Mouse (Mus musculus): ENCODE results near the gene Spem1. TPM values are rescaled to one million over a fixed set of nuclear protein-coding genes. Genes with fewer than 3 reads are reported as not detected.

Gene Spem1
- polyA plus RNA-seq, 1 experiment, result not detected

DNA sequence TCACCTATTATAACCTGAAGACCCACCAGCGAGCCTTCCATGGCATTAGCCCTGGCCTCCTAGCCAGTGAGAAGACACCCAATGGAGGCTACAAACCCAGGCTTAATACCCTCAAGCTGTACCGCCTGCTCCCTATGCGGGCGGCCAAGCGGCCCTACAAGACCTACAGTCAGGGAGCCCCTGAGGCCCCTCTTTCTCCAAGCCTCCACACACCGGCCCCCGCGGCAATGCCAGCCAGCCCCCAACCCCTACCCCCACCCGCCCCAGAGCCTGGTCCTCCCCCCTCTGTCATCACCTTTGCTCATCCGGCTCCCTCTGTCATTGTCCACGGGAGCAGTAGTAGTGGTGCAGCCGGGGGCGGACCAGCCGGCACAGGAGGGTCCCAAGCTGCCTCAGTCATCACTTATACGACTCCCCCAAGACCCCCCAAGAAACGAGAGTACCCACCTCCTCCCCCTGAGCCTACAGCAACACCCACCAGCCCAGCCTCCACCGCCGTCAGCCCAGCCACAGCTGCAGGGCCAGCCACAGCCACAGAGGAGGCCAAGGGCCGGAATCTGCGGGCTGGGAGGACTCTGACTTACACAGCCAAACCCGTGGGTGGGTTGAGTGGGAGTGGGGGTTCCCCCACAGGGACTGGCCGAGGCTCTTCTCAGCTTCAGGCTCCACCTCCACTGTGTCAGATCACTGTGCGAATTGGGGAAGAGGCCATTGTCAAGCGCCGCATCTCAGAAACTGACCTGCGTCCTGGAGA, 44.3 kb downstream of the Spem1 start:
- TF ChIP-seq CTCF (IDR thresholded peaks at IDR 0.05; ENCODE audit: control insufficient read depth, insufficient read depth, low read length) (no peak), POLR2A (IDR thresholded peaks at IDR 0.05; ENCODE audit: borderline replicate concordance, control insufficient read depth, low read depth, low read length) (no peak)
- H3K27ac ChIP-seq (ENCODE audit: control insufficient read depth, insufficient read depth, low read depth, low read length, poor library complexity), result no peak overlapping the region
- WGBS, result 64% methylated on average over 26 of the region's 26 CpGs
- no peaks in the 10 kb centered on the region; the same call in 1 of the 2 replicates for H3K4me1 ChIP-seq (ENCODE audit: control insufficient read depth, insufficient read depth, low read length)
- no peak overlapping the region for H3K4me3 ChIP-seq (replicated peaks; ENCODE audit: control insufficient read depth, low read depth, low read length)

GRCm38 (mm10) chr11:69776488-69776887, 45.5 kb downstream of the Spem1 start:
- TF ChIP-seq CTCF (IDR thresholded peaks at IDR 0.05; ENCODE audit: control insufficient read depth, insufficient read depth, low read length), result no peak
- no peak for TF ChIP-seq POLR2A (IDR thresholded peaks at IDR 0.05; ENCODE audit: borderline replicate concordance, control insufficient read depth, low read depth, low read length)
- Histone ChIP-seq H3K4me1 (ENCODE audit: control insufficient read depth, insufficient read depth, low read length) (no peaks in the 10 kb centered on the region; the same call in 1 of the 2 replicates), H3K27ac (ENCODE audit: control insufficient read depth, insufficient read depth, low read depth, low read length, poor library complexity) (no peak overlapping the region), H3K4me3 (replicated peaks; ENCODE audit: control insufficient read depth, low read depth, low read length) (no peak overlapping the region)
- 89% methylated on average over 20 of the region's 20 CpGs for WGBS

DNA sequence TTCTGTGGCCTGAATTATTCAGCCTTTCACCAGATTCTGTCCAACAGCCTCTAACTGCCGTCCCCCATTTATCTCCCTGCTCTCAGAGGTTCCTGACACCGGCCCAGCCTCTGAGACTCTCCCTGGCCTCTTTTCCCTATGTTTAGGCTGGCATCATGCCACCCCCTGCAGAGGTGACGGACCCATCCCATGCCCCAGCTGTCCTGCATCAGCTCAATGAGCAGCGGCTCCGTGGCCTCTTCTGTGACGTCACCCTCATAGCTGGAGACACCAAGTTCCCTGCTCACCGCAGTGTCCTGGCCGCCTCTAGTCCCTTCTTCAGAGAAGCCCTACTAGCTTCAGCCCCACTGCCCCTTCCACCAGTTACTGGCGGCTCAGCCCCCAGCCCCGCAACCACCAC, 46.3 kb downstream of the Spem1 start:
- Histone ChIP-seq H3K27ac (ENCODE audit: control insufficient read depth, insufficient read depth, low read depth, low read length, poor library complexity) (no peak overlapping the region), H3K4me1 (ENCODE audit: control insufficient read depth, insufficient read depth, low read length) (no peaks in the 10 kb centered on the region; the same call in 1 of the 2 replicates), H3K4me3 (replicated peaks; ENCODE audit: control insufficient read depth, low read depth, low read length) (no peak overlapping the region)
- TF ChIP-seq POLR2A (IDR thresholded peaks at IDR 0.05; ENCODE audit: borderline replicate concordance, control insufficient read depth, low read depth, low read length) (no peak), CTCF (IDR thresholded peaks at IDR 0.05; ENCODE audit: control insufficient read depth, insufficient read depth, low read length) (no peak)
- 87% methylated on average over 10 of the region's 10 CpGs for WGBS

GRCm38 (mm10) chr11:69774961-69775360, 47.0 kb downstream of the Spem1 start:
- WGBS, result 43% methylated on average over 5 of the region's 5 CpGs
- Histone ChIP-seq H3K27ac (ENCODE audit: control insufficient read depth, insufficient read depth, low read depth, low read length, poor library complexity) (peak overlapping the region; percentile 41; the same call in 1 of the 2 replicates), H3K4me3 (replicated peaks; ENCODE audit: control insufficient read depth, low read depth, low read length) (no peak overlapping the region), H3K4me1 (ENCODE audit: control insufficient read depth, insufficient read depth, low read length) (no peaks in the 10 kb centered on the region; the same call in 1 of the 2 replicates)
- TF ChIP-seq CTCF (IDR thresholded peaks at IDR 0.05; ENCODE audit: control insufficient read depth, insufficient read depth, low read length), result no peak
- no peak for TF ChIP-seq POLR2A (IDR thresholded peaks at IDR 0.05; ENCODE audit: borderline replicate concordance, control insufficient read depth, low read depth, low read length)

Other genes starting within 250 kb of the Spem1 start
- gene Wrap53, start 241.9 kb downstream of the Spem1 start, polyA plus RNA-seq (2011; ENCODE audit: insufficient read depth, insufficient read length, low replicate concordance, missing spikeins), result 28.1 and 36.2 TPM in 2 replicates
- 34.5 and 71.7 TPM in 2 replicates for gene Trp53, start 241.8 kb downstream of the Spem1 start, polyA plus RNA-seq (2011; ENCODE audit: insufficient read depth, insufficient read length, low replicate concordance, missing spikeins)
- gene Atp1b2, start 216.2 kb downstream of the Spem1 start, polyA plus RNA-seq (2011; ENCODE audit: insufficient read depth, insufficient read length, low replicate concordance, missing spikeins), result 12.1 and 16.9 TPM in 2 replicates
- not detected in 2 replicates for gene Shbg, start 204.3 kb downstream of the Spem1 start, polyA plus RNA-seq (2011; ENCODE audit: insufficient read depth, insufficient read length, low replicate concordance, missing spikeins)
- gene Sat2, start 200.2 kb downstream of the Spem1 start, polyA plus RNA-seq (2011; ENCODE audit: insufficient read depth, insufficient read length, low replicate concordance, missing spikeins), result 1.4 and 2.4 TPM in 2 replicates
- 32.3 and 66.3 TPM in 2 replicates for gene Fxr2, start 189.2 kb downstream of the Spem1 start, polyA plus RNA-seq (2011; ENCODE audit: insufficient read depth, insufficient read length, low replicate concordance, missing spikeins)
- not detected in 2 replicates for gene Sox15, start 166.9 kb downstream of the Spem1 start, polyA plus RNA-seq (2011; ENCODE audit: insufficient read depth, insufficient read length, low replicate concordance, missing spikeins)
- gene Mpdu1, start 159.5 kb downstream of the Spem1 start, polyA plus RNA-seq (2011; ENCODE audit: insufficient read depth, insufficient read length, low replicate concordance, missing spikeins), result 62.4 and 109 TPM in 2 replicates
- gene Cd68, start 156.0 kb downstream of the Spem1 start, polyA plus RNA-seq (2011; ENCODE audit: insufficient read depth, insufficient read length, low replicate concordance, missing spikeins), result 28.0 and 51.6 TPM in 2 replicates
- 268 and 540 TPM in 2 replicates for gene Eif4a1, start 149.8 kb downstream of the Spem1 start, polyA plus RNA-seq (2011; ENCODE audit: insufficient read depth, insufficient read length, low replicate concordance, missing spikeins)
- 46.3 and 67.8 TPM in 2 replicates for gene Senp3, start 140.1 kb downstream of the Spem1 start, polyA plus RNA-seq (2011; ENCODE audit: insufficient read depth, insufficient read length, low replicate concordance, missing spikeins)
- gene Tnfsf13, start 136.4 kb downstream of the Spem1 start, polyA plus RNA-seq (2011; ENCODE audit: insufficient read depth, insufficient read length, low replicate concordance, missing spikeins), result 2.3 and 3.1 TPM in 2 replicates
- gene Tnfsf12, start 126.3 kb downstream of the Spem1 start, polyA plus RNA-seq (2011; ENCODE audit: insufficient read depth, insufficient read length, low replicate concordance, missing spikeins), result 4.2 and 7.1 TPM in 2 replicates
- 7.6 and 17.0 TPM in 2 replicates for gene Tnfsfm13, start 126.1 kb downstream of the Spem1 start, polyA plus RNA-seq (2011; ENCODE audit: insufficient read depth, insufficient read length, low replicate concordance, missing spikeins)
- gene Polr2a, start 63.5 kb downstream of the Spem1 start, polyA plus RNA-seq (2011; ENCODE audit: insufficient read depth, insufficient read length, low replicate concordance, missing spikeins), result 28.8 and 49.2 TPM in 2 replicates
- gene Slc35g3, start 60.2 kb downstream of the Spem1 start, polyA plus RNA-seq (2011; ENCODE audit: insufficient read depth, insufficient read length, low replicate concordance, missing spikeins), result not detected in 2 replicates
- gene Zbtb4, start 56.3 kb downstream of the Spem1 start, polyA plus RNA-seq (2011; ENCODE audit: insufficient read depth, insufficient read length, low replicate concordance, missing spikeins), result 8.4 and 13.8 TPM in 2 replicates
- gene Chrnb1, start 26.2 kb downstream of the Spem1 start, polyA plus RNA-seq (2011; ENCODE audit: insufficient read depth, insufficient read length, low replicate concordance, missing spikeins), result 1.8 and 3.5 TPM in 2 replicates
- 0.32 and 1.00 TPM in 2 replicates for gene Fgf11, start 20.3 kb downstream of the Spem1 start, polyA plus RNA-seq (2011; ENCODE audit: insufficient read depth, insufficient read length, low replicate concordance, missing spikeins)
- not detected in 2 replicates for gene Tmem102, start 16.6 kb downstream of the Spem1 start, polyA plus RNA-seq (2011; ENCODE audit: insufficient read depth, insufficient read length, low replicate concordance, missing spikeins)
- gene Gm39566, start 6.9 kb downstream of the Spem1 start, polyA plus RNA-seq (2011; ENCODE audit: insufficient read depth, insufficient read length, low replicate concordance, missing spikeins), result not detected in 2 replicates
- not detected in 2 replicates for gene Spem2, start 3.7 kb downstream of the Spem1 start, polyA plus RNA-seq (2011; ENCODE audit: insufficient read depth, insufficient read length, low replicate concordance, missing spikeins)
- 5.3 and 6.0 TPM in 2 replicates for gene Nlgn2, start 15.6 kb upstream of the Spem1 start, polyA plus RNA-seq (2011; ENCODE audit: insufficient read depth, insufficient read length, low replicate concordance, missing spikeins)
- 180 and 202 TPM in 2 replicates for gene Tmem256, start 16.3 kb upstream of the Spem1 start, polyA plus RNA-seq (2011; ENCODE audit: insufficient read depth, insufficient read length, low replicate concordance, missing spikeins)
- 38.3 and 50.9 TPM in 2 replicates for gene Plscr3, start 24.2 kb upstream of the Spem1 start, polyA plus RNA-seq (2011; ENCODE audit: insufficient read depth, insufficient read length, low replicate concordance, missing spikeins)
- 2.9 and 5.4 TPM in 2 replicates for gene Tnk1, start 36.5 kb upstream of the Spem1 start, polyA plus RNA-seq (2011; ENCODE audit: insufficient read depth, insufficient read length, low replicate concordance, missing spikeins)
- not detected in 2 replicates for gene Tmem95, start 55.8 kb upstream of the Spem1 start, polyA plus RNA-seq (2011; ENCODE audit: insufficient read depth, insufficient read length, low replicate concordance, missing spikeins)
- gene Kctd11, start 59.2 kb upstream of the Spem1 start, polyA plus RNA-seq (2011; ENCODE audit: insufficient read depth, insufficient read length, low replicate concordance, missing spikeins), result 1.8 and 3.6 TPM in 2 replicates
- gene Acap1, start 73.4 kb upstream of the Spem1 start, polyA plus RNA-seq (2011; ENCODE audit: insufficient read depth, insufficient read length, low replicate concordance, missing spikeins), result 63.5 and 179 TPM in 2 replicates
- gene 2810408A11Rik, start 78.8 kb upstream of the Spem1 start, polyA plus RNA-seq (2011; ENCODE audit: insufficient read depth, insufficient read length, low replicate concordance, missing spikeins), result 2.7 and 5.6 TPM in 2 replicates
- gene Neurl4, start 78.9 kb upstream of the Spem1 start, polyA plus RNA-seq (2011; ENCODE audit: insufficient read depth, insufficient read length, low replicate concordance, missing spikeins), result 25.7 and 38.2 TPM in 2 replicates
- gene Gps2, start 91.7 kb upstream of the Spem1 start, polyA plus RNA-seq (2011; ENCODE audit: insufficient read depth, insufficient read length, low replicate concordance, missing spikeins), result 120 and 203 TPM in 2 replicates
- gene Eif5a, start 99.8 kb upstream of the Spem1 start, polyA plus RNA-seq (2011; ENCODE audit: insufficient read depth, insufficient read length, low replicate concordance, missing spikeins), result 378 and 387 TPM in 2 replicates
- gene Ybx2, start 113.6 kb upstream of the Spem1 start, polyA plus RNA-seq (2011; ENCODE audit: insufficient read depth, insufficient read length, low replicate concordance, missing spikeins), result 1.2 and 1.5 TPM in 2 replicates
- 24.5 and 32.2 TPM in 2 replicates for gene Slc2a4, start 126.0 kb upstream of the Spem1 start, polyA plus RNA-seq (2011; ENCODE audit: insufficient read depth, insufficient read length, low replicate concordance, missing spikeins)
- gene Cldn7, start 142.6 kb upstream of the Spem1 start, polyA plus RNA-seq (2011; ENCODE audit: insufficient read depth, insufficient read length, low replicate concordance, missing spikeins), result not detected in 2 replicates
- gene Ctdnep1, start 159.0 kb upstream of the Spem1 start, polyA plus RNA-seq (2011; ENCODE audit: insufficient read depth, insufficient read length, low replicate concordance, missing spikeins), result 42.5 and 60.6 TPM in 2 replicates
- gene Elp5, start 160.3 kb upstream of the Spem1 start, polyA plus RNA-seq (2011; ENCODE audit: insufficient read depth, insufficient read length, low replicate concordance, missing spikeins), result 27.2 and 50.6 TPM in 2 replicates
- 204 and 443 TPM in 2 replicates for gene Gabarap, start 169.0 kb upstream of the Spem1 start, polyA plus RNA-seq (2011; ENCODE audit: insufficient read depth, insufficient read length, low replicate concordance, missing spikeins)
- 26.8 and 72.4 TPM in 2 replicates for gene Phf23, start 173.6 kb upstream of the Spem1 start, polyA plus RNA-seq (2011; ENCODE audit: insufficient read depth, insufficient read length, low replicate concordance, missing spikeins)
- gene Dvl2, start 178.4 kb upstream of the Spem1 start, polyA plus RNA-seq (2011; ENCODE audit: insufficient read depth, insufficient read length, low replicate concordance, missing spikeins), result 4.4 and 12.8 TPM in 2 replicates
- gene Acadvl, start 193.2 kb upstream of the Spem1 start, polyA plus RNA-seq (2011; ENCODE audit: insufficient read depth, insufficient read length, low replicate concordance, missing spikeins), result 26.3 and 28.9 TPM in 2 replicates
- 5.4 and 19.4 TPM in 2 replicates for gene Dlg4, start 194.8 kb upstream of the Spem1 start, polyA plus RNA-seq (2011; ENCODE audit: insufficient read depth, insufficient read length, low replicate concordance, missing spikeins)
- 1.4 and 3.5 TPM in 2 replicates for gene Asgr1, start 231.9 kb upstream of the Spem1 start, polyA plus RNA-seq (2011; ENCODE audit: insufficient read depth, insufficient read length, low replicate concordance, missing spikeins)